Mouse (Mus musculus) E14TG2a.4 (cell line): ENCODE data around the gene Sigirr.

Source experiments
- CTCF ChIP-seq: conservative IDR thresholded peaks from 2 replicates; pipeline ENCODE4 v1.5.1; 2014; ENCODE audit warnings: low read length
- NANOG ChIP-seq: IDR thresholded peaks from 2 replicates; pipeline ENCODE4 v1.6.1; 2014; ENCODE audit warnings: borderline replicate concordance, low read length, mixed read lengths
- POU5F1 ChIP-seq: IDR thresholded peaks from 2 replicates; pipeline ENCODE4 v1.6.1; 2014; ENCODE audit warnings: low read length, borderline replicate concordance

DNA sequence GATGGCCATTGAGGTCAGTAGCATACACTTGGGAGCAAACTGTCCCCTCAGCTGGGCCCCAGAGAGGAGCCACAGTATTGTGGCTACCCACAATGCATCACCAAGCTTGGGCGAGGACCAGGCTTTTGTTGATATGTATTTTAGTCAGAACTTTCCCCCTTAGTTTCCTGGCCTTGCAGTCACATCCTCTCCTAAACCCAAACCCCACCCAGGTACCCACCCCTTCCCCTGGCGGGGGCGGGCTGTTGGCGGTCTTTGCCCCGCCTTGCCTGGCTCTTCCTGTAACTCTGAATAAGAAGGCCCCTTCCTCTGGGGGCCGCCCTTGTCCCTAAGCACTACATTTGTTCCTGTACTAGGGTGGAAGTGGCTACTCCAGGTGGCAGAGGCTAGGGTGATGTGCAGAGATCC is 3.7 kb downstream of the Sigirr start:
- TF ChIP-seq CTCF (no peak), POU5F1 (no peak), NANOG (no peak)
